Mouse (Mus musculus) liver, adult 10 weeks (tissue): ENCODE measurements around the gene Kansl2. TPM values are rescaled to one million over a fixed set of nuclear protein-coding genes. Genes with fewer than 3 reads are reported as not detected.

Experiments used
- polyA plus RNA-seq: library from polyadenylated mRNA; stranded (reverse); fragments of 350-450 nt; fragmentation: Illumina TruSeq; extraction: RNeasy Lipid Tissue Mini Kit (QIAGEN cat#74804); gene quantifications from one replicate; pipeline ENCODE4 v1.2.3, GENCODE M21; 2014; ENCODE audit warnings: low read depth, low replicate concordance

Gene Kansl2
- polyA plus RNA-seq = 18.8 TPM

DNA sequence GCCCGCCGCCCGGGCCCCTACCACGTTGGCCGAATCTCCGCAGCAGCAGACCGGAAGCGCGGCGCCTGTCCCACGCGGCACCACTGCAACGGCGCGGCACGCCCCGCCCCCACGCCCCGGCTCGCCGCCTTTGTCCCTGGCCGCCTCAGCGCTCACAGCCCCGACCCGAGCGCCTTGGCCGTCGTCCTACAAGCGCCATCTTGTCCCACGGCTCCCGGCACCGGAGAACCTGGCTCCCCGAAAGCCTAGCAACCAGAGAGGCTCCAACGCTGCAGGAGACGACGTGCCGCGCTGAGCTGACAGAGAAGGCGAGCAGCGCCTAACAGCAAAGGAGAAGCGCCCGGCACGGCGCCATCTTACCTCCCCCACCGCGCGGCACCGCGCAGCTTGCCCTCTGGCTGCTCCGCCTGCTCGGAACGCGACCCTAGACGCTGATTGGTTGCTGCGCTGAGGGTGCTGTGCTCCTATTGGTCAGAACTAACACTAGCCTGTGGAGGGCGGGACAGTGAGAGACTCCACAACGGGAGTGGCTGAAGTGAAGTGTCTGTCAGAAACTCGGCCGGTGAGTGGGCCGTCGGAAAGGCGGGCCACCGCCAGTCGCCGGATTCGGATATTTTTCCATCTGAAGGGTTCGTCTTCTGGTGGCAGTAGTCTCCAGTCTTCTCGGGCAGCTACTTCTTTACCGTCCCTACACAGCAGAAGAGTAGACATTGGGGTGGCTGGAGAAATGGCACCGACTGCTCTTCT is at the start of gene Kansl2:
TSS of gene Kansl2 (minus strand) at position 384 of the 747 bp plus-strand sequence.

DNA sequence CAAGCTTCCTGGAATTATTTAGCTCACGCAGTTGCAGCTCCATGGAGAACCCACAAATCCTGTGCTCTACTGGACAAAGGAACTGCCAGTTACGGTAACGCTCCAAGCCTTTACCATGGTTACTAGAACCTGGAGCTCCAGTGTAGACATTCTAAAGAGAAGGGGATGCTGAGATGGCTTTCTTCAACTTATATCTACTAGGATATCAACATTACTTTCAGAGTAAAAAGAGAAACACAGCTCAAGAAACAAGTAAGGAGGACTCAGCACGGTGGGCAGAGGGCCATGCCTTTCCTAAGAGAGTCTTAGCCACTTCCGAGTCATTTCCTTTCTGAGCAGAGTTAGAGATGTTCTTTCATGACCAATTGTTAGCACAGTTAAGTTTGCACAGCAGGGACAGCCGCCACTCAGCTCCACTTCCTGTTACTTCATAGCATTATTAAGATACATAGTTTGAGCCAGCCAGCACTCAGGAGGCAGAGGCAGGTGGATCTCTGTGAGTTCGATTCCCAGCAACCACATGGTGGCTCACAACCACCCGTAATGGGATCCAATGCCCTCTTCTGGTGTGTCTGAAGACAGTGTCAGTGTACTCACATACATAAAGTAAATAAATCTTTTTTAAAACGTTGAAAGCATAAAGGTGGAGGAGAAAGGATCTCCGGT is 36.9 kb upstream of the Kansl2 start, which contains the start of the genes Ccnt1 and 4930415O20Rik:
TSS of gene Ccnt1 (minus strand) at position 51 of the 666 bp plus-strand sequence.
TSS of gene 4930415O20Rik (plus strand) at position 132 of the 666 bp plus-strand sequence.

DNA sequence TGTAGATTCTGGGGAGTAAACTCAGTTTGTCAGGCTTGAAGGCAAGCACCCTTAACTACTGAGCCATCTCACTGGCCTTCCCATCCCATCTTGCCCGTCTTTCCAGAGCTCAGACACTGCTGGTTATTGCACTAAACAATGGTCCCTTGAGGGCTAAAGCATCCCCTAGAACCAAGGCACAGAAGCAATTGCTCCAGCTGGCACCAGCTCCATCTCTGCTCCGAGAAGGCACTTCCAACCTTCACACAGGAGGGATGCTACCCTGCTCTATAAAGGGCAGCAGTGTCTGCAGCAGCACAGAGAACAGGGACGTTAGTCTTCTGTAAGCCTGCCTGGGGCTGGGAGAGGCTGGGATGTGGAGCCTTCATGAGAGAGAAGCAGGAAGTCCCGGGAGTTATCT is 42.0 kb downstream of the Kansl2 start, which contains the start of gene Olfr279:
TSS of gene Olfr279 (plus strand) at position 301 of the 400 bp plus-strand sequence.

DNA sequence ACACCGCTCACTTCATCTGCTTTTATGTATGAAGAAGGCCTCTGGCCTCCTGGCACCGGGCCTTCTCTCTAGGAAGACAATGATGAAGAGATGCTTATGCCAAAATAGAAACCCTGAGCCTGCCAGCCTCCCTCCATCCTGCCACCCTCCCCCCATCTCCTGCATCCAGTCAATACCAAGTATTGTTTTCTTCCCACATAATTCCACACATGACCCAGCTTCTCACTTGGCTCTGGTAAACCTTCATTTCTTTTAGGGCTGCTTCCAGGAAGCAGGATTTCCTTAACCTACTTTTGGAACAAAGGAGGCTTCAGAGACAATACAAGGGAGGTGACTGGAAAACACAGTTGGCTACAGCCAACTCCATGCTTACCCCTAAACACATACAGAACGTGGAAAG is 51.4 kb downstream of the Kansl2 start, which contains the start of gene Lalba:
TSS of gene Lalba (minus strand) at position 21 of the 400 bp plus-strand sequence.

DNA sequence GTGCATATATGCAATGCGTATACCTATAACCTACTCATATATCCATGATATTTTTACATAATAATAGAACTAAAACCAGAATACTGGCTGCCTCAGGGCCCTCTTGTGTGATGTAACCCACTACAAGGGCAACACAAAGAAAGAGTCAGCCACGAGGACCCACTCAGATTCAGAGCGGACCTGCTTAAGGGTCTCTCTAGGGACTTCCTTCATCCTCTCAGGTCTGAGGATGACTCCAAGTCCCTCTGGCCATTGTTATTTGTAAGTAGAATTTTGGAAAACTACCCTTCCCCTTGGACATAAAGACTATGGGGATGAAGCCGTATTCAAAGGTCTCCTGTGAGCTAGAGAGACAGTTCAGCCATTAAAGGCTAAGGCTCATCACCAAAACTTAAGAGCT is 64.5 kb downstream of the Kansl2 start, which contains the start of gene OR5BS1P:
TSS of gene OR5BS1P (plus strand) at position 301 of the 400 bp plus-strand sequence.

Other genes starting within 250 kb of the Kansl2 start
- 0.32 TPM for gene Zfp641, start 238.1 kb downstream of the Kansl2 start, polyA plus RNA-seq
- gene Olfr285, start 216.9 kb downstream of the Kansl2 start, polyA plus RNA-seq = not detected
- not detected for gene Olfr284, start 193.3 kb downstream of the Kansl2 start, polyA plus RNA-seq
- not detected for gene Olfr283, start 153.3 kb downstream of the Kansl2 start, polyA plus RNA-seq
- not detected for gene Olfr282, start 103.0 kb downstream of the Kansl2 start, polyA plus RNA-seq
- not detected for gene Olfr281, start 81.7 kb downstream of the Kansl2 start, polyA plus RNA-seq
- gene OR5BS1P, start 64.4 kb downstream of the Kansl2 start, polyA plus RNA-seq = not detected
- gene Lalba, start 51.5 kb downstream of the Kansl2 start, polyA plus RNA-seq = not detected
- gene Olfr279, start 41.9 kb downstream of the Kansl2 start, polyA plus RNA-seq = not detected
- gene Ccnt1, start 36.7 kb upstream of the Kansl2 start, polyA plus RNA-seq = 25.8 TPM
- gene 4930415O20Rik, start 36.7 kb upstream of the Kansl2 start, polyA plus RNA-seq = not detected
- gene Adcy6, start 75.8 kb upstream of the Kansl2 start, polyA plus RNA-seq = 2.4 TPM
- not detected for gene Cacnb3, start 96.6 kb upstream of the Kansl2 start, polyA plus RNA-seq
- 2.8 TPM for gene Ddx23, start 128.6 kb upstream of the Kansl2 start, polyA plus RNA-seq
- 6.3 TPM for gene Rnd1, start 143.2 kb upstream of the Kansl2 start, polyA plus RNA-seq
- gene Ccdc65, start 173.9 kb upstream of the Kansl2 start, polyA plus RNA-seq = not detected
- 1.7 TPM for gene Fkbp11, start 193.9 kb upstream of the Kansl2 start, polyA plus RNA-seq
- 14.6 TPM for gene Arf3, start 228.9 kb upstream of the Kansl2 start, polyA plus RNA-seq
- not detected for gene Wnt10b, start 243.9 kb upstream of the Kansl2 start, polyA plus RNA-seq